Comparison of ENCODE assay signal across 9 mouse cellular contexts in the genomic region with DNA sequence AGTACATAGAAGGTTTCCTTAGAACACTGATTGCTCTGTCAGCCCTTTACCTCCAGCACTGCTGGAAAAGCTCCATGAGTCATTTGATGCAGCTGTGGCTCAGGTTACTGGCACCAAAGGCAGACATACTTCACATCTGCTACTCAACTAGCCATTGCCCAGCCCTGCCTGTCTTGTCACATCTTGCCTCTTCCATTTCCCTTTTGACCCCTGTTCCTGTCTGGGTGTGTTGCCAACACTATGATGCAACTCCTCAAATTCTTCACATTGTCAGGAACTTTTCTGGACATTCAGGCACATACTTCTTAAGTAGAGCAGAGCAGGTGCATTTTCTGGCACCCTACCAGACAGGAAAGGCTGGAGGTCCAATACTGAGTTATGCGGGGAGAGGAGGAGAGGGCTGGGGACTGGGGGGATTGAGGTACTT.
DNase-seq lines count a peak whose midpoint lies in the region; ATAC-seq and TF ChIP-seq lines count a peak whose summit lies in the region.
"Had no signal": no experiment of that assay in that cellular context is flagged by ENCODE, and none has a peak within 500 bp of the region (broad histone marks: within the 10 kb centered on the region; RNA-seq: fewer than 3 reads in every experiment).

No protein-coding gene starts in this region.

- H3K79me3 ChIP-seq in C2C12 (ENCODE audit: low read depth), result no peaks in the 10 kb centered on the region

- peak; percentile 58 for ATAC-seq in common myeloid progenitor, adult 5-6 weeks (replicated peaks; ENCODE audit: low read depth, poor library complexity, severe bottlenecking)
- peak; percentile 88 for ATAC-seq in lung, embryonic 15.5 days (ENCODE audit: borderline replicate concordance, extremely low read depth, low FRiP score, low TSS enrichment)
- ATAC-seq: inflammation-experienced regulatory T-cells, adult 6 months; midbrain, embryonic 16.5 days had no signal

- 35% methylated on average over 1 of the region's 1 CpGs for WGBS in lung, embryonic 15.5 days

- no peaks in the 10 kb centered on the region for H3K27me3 ChIP-seq in C2C12 (ENCODE audit: control insufficient read depth, insufficient read depth, insufficient read length)
- H3K27me3 ChIP-seq in lung, embryonic 15.5 days, result no peaks in the 10 kb centered on the region

- DNase-seq in heart, postnatal 14 days, result peak; percentile 6 to 7
- no peak for DNase-seq in natural killer cell, adult 2 months (ENCODE audit: low spot score in 2 of 2)
- DNase-seq in adrenal gland, postnatal 14 days, result no peak
- DNase-seq in layer of hippocampus, postnatal 14 days (ENCODE audit: low spot score in 2 of 2), result no peak

- no peaks in the 10 kb centered on the region for H3K36me3 ChIP-seq in C2C12 (ENCODE audit: control insufficient read depth, insufficient read depth)
- H3K36me3 ChIP-seq in lung, embryonic 15.5 days, result no peaks in the 10 kb centered on the region

- no peak for TF ChIP-seq CTCF in C2C12 (IDR thresholded peaks at IDR 0.05; ENCODE audit: control insufficient read depth, insufficient read depth, insufficient read length)

- no peaks in the 10 kb centered on the region for H3K79me2 ChIP-seq in C2C12 (ENCODE audit: control insufficient read depth, insufficient read depth)

- H3ac ChIP-seq in C2C12 (ENCODE audit: control insufficient read depth, insufficient read length, low read depth), result no peak overlapping the region

- no peaks in the 10 kb centered on the region for H3K9me3 ChIP-seq in lung, embryonic 15.5 days

- peak overlapping the region; percentile 73 for H3K27ac ChIP-seq in lung, embryonic 15.5 days

- intact Hi-C loops in heart, postnatal 14 days (cut with DNase I), result no loop called here

- H3K9ac ChIP-seq in lung, embryonic 15.5 days, result no peak overlapping the region

- H3K4me2 ChIP-seq in lung, embryonic 15.5 days, result no peak overlapping the region

- no peak overlapping the region for H3K4me3 ChIP-seq in C2C12 (ENCODE audit: insufficient read depth, poor library complexity, severe bottlenecking)
- no peak overlapping the region for H3K4me3 ChIP-seq in lung, embryonic 15.5 days

- H3K4me1 ChIP-seq in lung, embryonic 15.5 days, result peaks cover 10% of the 10 kb centered on the region

TF ChIP-seq in C2C12, 6 proteins besides CTCF, POLR2A, EP300 and RAD21:
- TF ChIP-seq CEBPB (IDR thresholded peaks at IDR 0.05; ENCODE audit: low read depth) (peak; percentile 96), USF1 (IDR thresholded peaks at IDR 0.05; ENCODE audit: low read depth) (no peak), MAX (IDR thresholded peaks at IDR 0.05) (peak; percentile 61), MYOD1 (IDR thresholded peaks at IDR 0.05; ENCODE audit: control insufficient read depth, insufficient read length, low read depth) (peak; percentile 85), FOSL1 (IDR thresholded peaks at IDR 0.05; ENCODE audit: insufficient read depth, low read length, poor library complexity, severe bottlenecking) (no peak), MYOG (IDR thresholded peaks at IDR 0.05; ENCODE audit: control insufficient read depth, extremely low read depth, insufficient read length) (no peak)

Comparison
In these comparisons a context has a peak if more than half of its experiments do, and no peak if none do; other contexts are left out.
1. DNase-seq: peak in heart, postnatal 14 days (2 of 2); none in natural killer cell, adult 2 months (0 of 2), adrenal gland, postnatal 14 days (single experiment) and layer of hippocampus, postnatal 14 days (0 of 2).